11 mouse cellular contexts compared by ENCODE assay signal in the genomic region with DNA sequence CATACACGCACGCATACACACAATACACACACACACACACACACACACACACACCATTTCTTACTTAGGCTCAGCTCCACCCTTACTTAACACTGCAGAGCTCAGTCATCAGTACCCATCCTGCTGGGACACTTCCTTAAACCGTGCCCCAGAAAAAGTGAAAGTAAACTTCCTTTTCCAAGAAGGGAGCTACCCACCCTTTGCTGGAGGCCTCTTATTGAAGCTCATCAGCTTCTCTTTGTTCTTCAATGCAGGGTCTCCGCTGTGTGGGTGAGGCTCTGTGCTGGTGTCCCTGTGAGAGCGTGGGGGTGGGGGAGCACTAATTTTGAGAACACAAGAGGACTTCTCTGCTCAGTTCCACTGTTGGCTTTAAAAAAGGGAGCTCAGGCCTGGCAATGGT.
DNase-seq lines count a peak whose midpoint lies in the region; ATAC-seq and TF ChIP-seq lines count a peak whose summit lies in the region.
"Had no signal": no experiment of that assay in that cellular context is flagged by ENCODE, and none has a peak within 500 bp of the region (broad histone marks: within the 10 kb centered on the region; RNA-seq: fewer than 3 reads in every experiment).

No protein-coding gene starts in this region.

- no peak for TF ChIP-seq CTCF in forebrain, postnatal 0 days (IDR thresholded peaks at IDR 0.05; ENCODE audit: low read depth)

- no peak overlapping the region for H3K9ac ChIP-seq in forebrain, embryonic 16.5 days (replicated peaks; ENCODE audit: low read depth, low read length)
- H3K9ac ChIP-seq in forebrain, postnatal 0 days = no peak overlapping the region
- H3K9ac ChIP-seq: forebrain, embryonic 13.5 days; limb, embryonic 13.5 days; neural tube, embryonic 15.5 days had no signal

- no peak for DNase-seq in forebrain, postnatal 0 days
- DNase-seq in 416B (ENCODE audit: low read depth) = peak; percentile 72
- peak; percentile 6 for DNase-seq in c-Kit-positive CD71-positive TER-119-positive erythroid progenitor cells, embryonic 14.5 days (ENCODE audit: low spot score)
- DNase-seq in kidney, adult 8-10 months = no peak
- no peak for DNase-seq in left cerebral cortex, postnatal 4 days
- no peak for DNase-seq in adrenal gland, postnatal 14 days

- no peaks in the 10 kb centered on the region for H3K9me3 ChIP-seq in forebrain, embryonic 16.5 days (ENCODE audit: control insufficient read depth, low read length)
- no peaks in the 10 kb centered on the region for H3K9me3 ChIP-seq in forebrain, postnatal 0 days (ENCODE audit: low read length)
- H3K9me3 ChIP-seq: forebrain, embryonic 13.5 days; limb, embryonic 13.5 days; neural tube, embryonic 15.5 days had no signal

- no peak overlapping the region for H3K4me3 ChIP-seq in forebrain, embryonic 16.5 days (replicated peaks; ENCODE audit: low read length)
- no peak overlapping the region for H3K4me3 ChIP-seq in forebrain, postnatal 0 days (ENCODE audit: low read depth, low read length)
- no peak overlapping the region for H3K4me3 ChIP-seq in macrophage (ENCODE audit: inconsistent target)
- H3K4me3 ChIP-seq: forebrain, embryonic 13.5 days; limb, embryonic 13.5 days; neural tube, embryonic 15.5 days had no signal

- no peaks in the 10 kb centered on the region for H3K36me3 ChIP-seq in forebrain, embryonic 16.5 days (ENCODE audit: control insufficient read depth, insufficient read depth)
- no peaks in the 10 kb centered on the region for H3K36me3 ChIP-seq in forebrain, postnatal 0 days (ENCODE audit: insufficient read depth)
- no peaks in the 10 kb centered on the region for H3K36me3 ChIP-seq in macrophage (ENCODE audit: inconsistent target)
- H3K36me3 ChIP-seq: limb, embryonic 13.5 days; neural tube, embryonic 15.5 days had no signal

- WGBS in forebrain, embryonic 16.5 days = 66% methylated on average over 5 of the region's 5 CpGs
- 73% methylated on average over 5 of the region's 5 CpGs for WGBS in forebrain, postnatal 0 days
- WGBS in macrophage (ENCODE audit: missing documents) = 27% methylated on average over 4 of the region's 5 CpGs

- H3K27ac ChIP-seq in forebrain, embryonic 16.5 days (ENCODE audit: low read length) = no peak overlapping the region
- H3K27ac ChIP-seq in forebrain, postnatal 0 days (ENCODE audit: low read depth, low read length) = no peak overlapping the region
- peak overlapping the region; percentile 79 for H3K27ac ChIP-seq in macrophage
- H3K27ac ChIP-seq: forebrain, embryonic 13.5 days; limb, embryonic 13.5 days; neural tube, embryonic 15.5 days had no signal

- no peak overlapping the region for H3K4me2 ChIP-seq in forebrain, embryonic 16.5 days (ENCODE audit: low read length)
- no peak overlapping the region for H3K4me2 ChIP-seq in forebrain, postnatal 0 days (ENCODE audit: low read depth)
- H3K4me2 ChIP-seq: forebrain, embryonic 13.5 days; limb, embryonic 13.5 days; neural tube, embryonic 15.5 days had no signal

- peak; percentile 18; the same call in 1 of the 2 replicates for ATAC-seq in forebrain, embryonic 16.5 days
- ATAC-seq in forebrain, postnatal 0 days = no peak; the same call in 1 of the 2 replicates
- ATAC-seq: forebrain, embryonic 13.5 days had no signal

- H3K27me3 ChIP-seq in forebrain, embryonic 16.5 days (replicated peaks; ENCODE audit: control insufficient read depth, insufficient read depth, low read length) = no peaks in the 10 kb centered on the region
- no peaks in the 10 kb centered on the region for H3K27me3 ChIP-seq in forebrain, postnatal 0 days (ENCODE audit: insufficient read depth, low read length)
- H3K27me3 ChIP-seq: forebrain, embryonic 13.5 days; limb, embryonic 13.5 days; neural tube, embryonic 15.5 days had no signal

- intact Hi-C loops in left cerebral cortex, postnatal 4 days (cut with DNase I) = no loop called here

- H3K79me2 ChIP-seq in macrophage (ENCODE audit: inconsistent target) = no peaks in the 10 kb centered on the region

- H3K4me1 ChIP-seq in forebrain, embryonic 16.5 days (replicated peaks; ENCODE audit: control insufficient read depth, insufficient read depth, low read length) = peaks cover 2% of the 10 kb centered on the region; the same call in 1 of the 2 replicates
- no peaks in the 10 kb centered on the region for H3K4me1 ChIP-seq in forebrain, postnatal 0 days (ENCODE audit: insufficient read depth)
- H3K4me1 ChIP-seq: neural tube, embryonic 15.5 days had no signal

Comparison
In these comparisons a context has a peak if more than half of its experiments do, and no peak if none do; other contexts are left out.
1. DNase-seq: peak in 416B (single experiment) and c-Kit-positive CD71-positive TER-119-positive erythroid progenitor cells, embryonic 14.5 days (single experiment); none in forebrain, postnatal 0 days (single experiment), kidney, adult 8-10 months (0 of 2), left cerebral cortex, postnatal 4 days (single experiment) and adrenal gland, postnatal 14 days (single experiment).